Mouse (Mus musculus) urinary bladder, postnatal 36 days (tissue): Measurements from ENCODE around the gene Atxn3.
A peak's percentile ranks its signal among the peaks of the same experiment; 100 is the strongest.
"Not testable (repeated sequence)": the region's sequence is repeated elsewhere in the genome, so short reads cannot be mapped to it uniquely, and the experiment has no call there.

ENCODE experiments used
- DNase-seq, 2 experiments: peaks; one replicate each; pipeline ENCODE4 v3.0.0; 2022; ENCODE audit warnings: low spot score in 2 of 2, mixed read lengths in 1 of 2

Gene Atxn3

DNA sequence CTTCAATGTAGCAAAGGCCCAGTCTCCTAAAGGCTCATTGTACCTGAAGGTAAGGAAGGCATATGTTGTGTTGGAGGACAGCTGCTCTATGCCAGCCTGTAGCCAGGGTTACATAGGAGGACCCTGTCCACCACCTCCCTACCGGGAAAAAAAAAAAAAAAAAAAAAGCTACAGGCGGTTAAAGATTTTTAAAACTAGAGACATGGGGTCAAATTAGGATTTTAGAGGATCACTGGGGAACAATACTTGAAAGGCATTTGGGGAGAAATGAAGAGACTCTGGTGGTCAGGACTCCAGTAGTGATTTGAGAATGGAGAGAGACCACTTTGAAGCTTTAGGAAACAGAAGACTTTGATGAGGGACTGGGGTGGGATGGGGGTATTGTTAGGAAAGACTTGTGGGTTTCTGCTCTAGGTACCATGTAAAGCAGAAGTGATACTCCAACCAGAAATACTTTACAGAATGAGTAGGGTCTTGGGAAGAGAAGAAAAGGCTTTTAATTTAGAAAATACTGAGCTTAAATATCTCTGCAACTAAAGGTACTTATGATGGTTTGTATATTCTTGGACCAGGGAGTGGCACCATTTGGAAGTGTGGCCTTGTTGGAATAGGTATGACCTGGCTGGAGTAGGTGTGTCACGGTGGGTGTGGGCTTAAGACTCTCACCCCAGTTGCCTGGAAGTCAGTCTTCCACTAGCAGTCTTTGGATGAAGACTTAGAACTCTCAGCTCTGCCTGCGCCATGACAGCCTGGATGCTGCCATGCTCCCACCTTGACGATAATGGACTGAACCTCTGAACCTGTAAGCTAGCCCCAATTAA is 1.1 kb upstream of the Atxn3 start:
- DNase-seq, result not testable (repeated sequence)

DNA sequence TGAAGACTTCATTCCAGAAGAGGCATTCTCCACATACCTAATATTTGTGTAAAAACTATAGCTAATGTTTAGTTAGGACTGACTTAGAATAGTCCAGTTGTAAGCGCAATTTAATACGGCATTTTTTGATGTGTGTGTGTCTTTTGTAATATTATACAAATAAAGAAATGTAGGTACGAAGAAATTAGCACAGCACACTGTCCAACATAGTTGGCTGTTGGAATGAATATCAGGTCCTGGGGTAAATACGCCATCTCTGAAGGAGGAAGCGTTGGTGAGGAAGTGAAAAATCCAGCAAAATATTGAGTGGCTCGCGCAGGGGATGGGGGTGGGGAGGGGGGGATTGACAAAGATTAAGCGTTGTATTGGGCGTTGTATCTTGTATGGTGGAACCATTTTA is 510 bp upstream of the Atxn3 start:
- DNase-seq, result no peak

DNA sequence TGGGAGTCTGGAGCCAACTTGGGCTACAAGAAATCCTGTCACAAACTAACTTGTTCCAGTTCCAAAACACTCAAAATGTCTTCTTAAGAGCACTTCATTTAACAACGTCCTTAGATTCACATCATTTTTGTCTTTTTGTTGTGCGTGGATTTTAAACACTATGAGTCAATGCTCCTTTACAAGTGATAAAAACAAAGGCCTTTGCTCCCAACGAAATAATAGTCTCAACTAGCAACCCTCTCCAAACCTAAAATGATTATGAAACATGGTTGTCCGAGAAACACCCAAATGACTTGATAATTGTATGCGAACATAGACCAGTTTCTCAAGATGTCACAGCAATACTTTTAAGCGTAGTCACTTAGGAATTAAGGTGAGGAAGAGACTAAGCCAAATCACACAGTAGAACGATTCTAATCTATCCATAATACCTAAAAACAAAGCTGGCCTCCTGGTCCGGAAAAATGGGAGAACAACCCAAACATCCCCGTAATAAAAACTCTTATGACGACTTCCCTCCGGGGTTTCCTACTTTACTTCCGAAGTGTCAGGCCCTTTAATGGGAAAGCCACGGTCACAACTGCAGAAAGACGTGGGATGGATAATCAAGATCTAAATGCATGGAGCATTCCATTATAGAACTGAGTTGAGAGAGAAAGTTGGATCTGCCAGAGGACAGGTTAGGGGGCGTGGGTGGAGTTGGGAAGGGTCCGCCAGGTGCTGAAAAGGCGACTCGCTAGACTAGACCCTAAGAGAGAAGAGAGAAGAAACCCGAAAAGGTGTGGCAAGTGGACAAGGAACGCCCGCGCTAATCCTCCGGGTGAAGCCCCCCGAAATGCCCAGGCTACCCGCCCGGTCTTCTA is 736 bp downstream of the Atxn3 start:
- DNase-seq, result no peak

DNA sequence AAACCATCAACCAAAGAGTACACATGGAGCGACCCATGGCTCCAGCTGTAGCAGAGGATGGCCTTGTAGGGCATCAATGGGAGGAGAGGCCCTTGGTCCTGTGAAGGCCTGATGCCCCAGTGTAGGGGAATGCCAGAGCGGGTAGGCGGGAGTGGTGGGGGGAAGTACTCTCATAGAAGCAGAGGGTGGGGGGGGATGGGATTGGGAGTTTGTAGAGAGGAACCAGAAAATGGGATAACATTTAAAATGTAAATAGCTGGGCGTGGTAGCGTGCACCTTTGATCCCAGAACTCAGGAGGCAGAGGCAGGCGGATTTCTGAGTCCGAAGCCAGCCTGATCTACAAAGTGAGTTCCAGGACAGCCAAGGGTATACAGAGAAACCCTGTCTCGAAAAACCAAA is 2.2 kb downstream of the Atxn3 start:
- not testable (repeated sequence) for DNase-seq

DNA sequence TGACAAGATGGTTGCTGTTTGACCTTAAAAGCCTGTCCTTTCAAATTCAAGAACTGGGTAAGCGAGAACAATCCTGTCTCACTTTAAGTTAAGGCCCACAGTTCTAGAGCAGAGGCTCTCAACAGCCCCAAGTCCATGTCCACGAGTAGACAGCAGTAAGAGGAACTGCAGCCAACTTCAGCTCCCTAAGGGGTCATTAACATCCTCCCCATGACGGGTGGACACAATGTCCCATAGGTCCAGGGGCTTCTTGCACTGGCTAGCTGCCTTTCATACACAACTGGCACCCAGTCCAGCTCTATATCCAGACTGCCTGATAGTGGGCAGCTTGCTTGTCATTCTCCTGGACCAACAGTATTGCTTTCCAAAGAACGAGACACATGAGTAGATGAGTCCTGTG is 9.2 kb downstream of the Atxn3 start:
- DNase-seq, result peak in 1 of 2 experiments; percentile 21

DNA sequence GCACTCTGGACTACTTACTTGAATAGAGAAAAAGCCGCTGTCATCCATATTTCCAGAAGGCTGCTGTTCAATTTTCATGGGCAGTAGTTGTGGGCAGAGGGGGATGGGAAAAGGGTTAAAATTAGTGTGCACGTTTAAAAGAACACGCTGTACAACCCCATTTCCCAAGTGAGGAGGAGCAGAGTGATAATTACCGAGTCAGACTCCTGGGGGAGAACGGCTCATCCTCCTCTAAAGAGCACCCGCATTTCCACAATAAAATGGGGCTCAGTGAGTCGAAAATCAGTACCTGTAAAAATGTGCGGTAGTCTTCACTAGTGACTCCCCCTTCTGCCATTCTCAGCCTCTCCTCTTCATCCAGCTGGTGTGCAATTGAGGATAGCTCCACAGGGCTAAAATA is 10.1 kb downstream of the Atxn3 start:
- no peak for DNase-seq

DNA sequence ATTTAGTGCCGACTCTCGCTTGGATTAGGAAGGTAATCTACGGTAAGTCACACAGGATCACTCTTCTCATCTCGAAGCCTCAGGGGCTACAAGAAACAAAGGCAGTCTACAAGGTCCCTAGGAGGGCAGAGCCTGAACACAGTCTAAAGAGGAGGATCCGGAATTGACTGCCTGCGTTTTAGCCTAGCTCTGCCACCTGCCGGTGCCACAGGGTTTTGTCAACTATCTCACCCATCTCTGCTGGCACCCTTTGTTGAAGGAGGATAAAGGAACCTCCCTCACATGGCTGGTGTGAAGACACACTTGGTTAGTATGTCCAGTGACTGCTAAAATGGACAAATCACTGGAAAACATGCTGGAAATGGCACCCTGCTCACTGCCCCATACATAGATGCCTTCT is 20.5 kb downstream of the Atxn3 start:
- DNase-seq, result no peak

DNA sequence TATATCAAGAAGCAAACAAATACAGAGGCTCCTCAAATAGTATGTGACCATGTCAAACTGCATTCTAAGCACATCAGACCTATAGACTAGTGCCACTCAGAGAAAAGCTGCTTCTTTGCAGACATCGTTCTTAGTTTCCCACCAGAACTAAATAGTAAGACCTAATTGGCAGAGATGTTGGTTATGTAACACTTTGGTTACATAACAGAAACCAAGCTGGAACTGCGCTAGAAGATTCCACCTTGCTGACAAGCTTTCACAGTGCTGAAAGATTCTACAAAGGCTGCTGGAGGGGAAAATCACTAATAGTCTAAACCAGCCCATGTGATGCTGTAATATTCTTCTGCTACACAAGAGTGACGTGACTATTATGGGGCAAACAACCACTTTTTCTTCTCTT is 22.8 kb downstream of the Atxn3 start:
- no peak for DNase-seq

DNA sequence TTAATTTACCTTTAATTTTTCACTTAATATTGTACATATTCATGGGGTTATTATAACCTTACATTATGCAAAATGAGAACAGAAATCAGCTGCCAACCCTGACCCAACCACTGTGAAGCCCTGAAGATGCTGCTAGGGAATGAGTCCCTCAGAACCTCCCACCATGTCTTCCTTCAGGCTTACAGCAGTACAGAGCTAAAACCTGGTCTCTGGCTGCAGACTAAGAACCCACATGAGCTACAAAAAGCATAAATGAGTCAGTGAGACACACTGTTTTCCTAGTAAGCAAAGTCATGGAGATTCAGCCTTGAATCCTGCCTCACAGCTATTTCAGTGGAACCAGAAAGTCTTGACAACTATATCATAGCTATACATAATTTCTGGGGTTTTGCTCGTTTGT is 29.6 kb downstream of the Atxn3 start:
- no peak for DNase-seq

DNA sequence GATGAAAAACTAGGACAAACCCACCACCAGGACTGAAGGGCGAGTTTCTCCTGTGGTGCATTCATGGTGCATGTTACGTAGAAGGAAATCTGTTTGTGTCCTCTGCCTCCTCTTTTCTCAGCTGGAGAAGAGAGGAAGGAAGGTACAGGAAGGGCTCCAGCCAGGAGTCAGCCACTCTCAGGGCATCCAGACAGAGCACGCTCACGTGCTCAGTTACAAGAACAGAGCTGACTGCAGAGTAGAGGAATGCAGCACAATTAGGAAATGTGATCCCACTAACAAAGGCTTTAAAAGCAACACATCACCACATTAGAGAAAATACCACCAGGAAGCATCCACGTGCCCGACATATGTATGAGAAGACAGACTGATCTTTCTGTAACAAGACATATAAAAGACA is 35.7 kb downstream of the Atxn3 start:
- DNase-seq, result no peak

DNA sequence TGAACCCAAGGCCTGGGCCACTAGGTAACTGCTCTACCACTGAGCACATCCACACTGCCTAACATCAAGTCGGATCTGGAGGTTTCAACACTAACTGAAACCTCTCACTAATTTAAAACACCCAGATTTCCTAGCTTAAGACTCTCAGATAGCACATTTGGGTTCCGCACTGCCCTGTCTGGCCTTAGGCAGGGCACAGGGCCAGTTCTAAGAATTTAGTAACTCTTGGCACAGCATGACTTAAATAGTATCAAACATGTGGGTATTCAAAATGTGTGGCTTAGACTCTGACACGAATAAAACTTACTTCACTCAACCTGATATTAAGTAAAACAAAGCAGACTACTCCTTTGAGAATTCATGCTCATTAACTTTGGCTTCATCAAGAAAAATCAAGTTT is 38.2 kb downstream of the Atxn3 start:
- no peak for DNase-seq

DNA sequence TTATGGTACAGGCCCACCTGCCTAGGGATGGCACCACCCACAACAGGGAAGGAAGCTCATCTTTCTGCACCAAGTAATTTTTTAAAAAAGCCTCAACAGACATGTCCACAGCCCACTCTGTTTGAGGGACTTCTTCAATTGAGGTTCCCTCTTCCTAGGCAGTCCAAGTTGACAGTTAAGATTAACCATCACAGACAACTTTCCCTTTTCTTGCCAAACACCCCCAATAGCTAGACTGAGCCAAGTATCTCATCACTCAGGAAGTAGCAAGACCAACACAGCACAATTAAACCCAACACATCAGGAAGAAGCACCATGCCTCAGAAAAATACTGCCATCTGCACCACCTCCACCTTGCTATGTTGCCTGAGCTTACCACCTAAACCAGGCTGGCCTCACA is 40.9 kb downstream of the Atxn3 start:
- no peak for DNase-seq

DNA sequence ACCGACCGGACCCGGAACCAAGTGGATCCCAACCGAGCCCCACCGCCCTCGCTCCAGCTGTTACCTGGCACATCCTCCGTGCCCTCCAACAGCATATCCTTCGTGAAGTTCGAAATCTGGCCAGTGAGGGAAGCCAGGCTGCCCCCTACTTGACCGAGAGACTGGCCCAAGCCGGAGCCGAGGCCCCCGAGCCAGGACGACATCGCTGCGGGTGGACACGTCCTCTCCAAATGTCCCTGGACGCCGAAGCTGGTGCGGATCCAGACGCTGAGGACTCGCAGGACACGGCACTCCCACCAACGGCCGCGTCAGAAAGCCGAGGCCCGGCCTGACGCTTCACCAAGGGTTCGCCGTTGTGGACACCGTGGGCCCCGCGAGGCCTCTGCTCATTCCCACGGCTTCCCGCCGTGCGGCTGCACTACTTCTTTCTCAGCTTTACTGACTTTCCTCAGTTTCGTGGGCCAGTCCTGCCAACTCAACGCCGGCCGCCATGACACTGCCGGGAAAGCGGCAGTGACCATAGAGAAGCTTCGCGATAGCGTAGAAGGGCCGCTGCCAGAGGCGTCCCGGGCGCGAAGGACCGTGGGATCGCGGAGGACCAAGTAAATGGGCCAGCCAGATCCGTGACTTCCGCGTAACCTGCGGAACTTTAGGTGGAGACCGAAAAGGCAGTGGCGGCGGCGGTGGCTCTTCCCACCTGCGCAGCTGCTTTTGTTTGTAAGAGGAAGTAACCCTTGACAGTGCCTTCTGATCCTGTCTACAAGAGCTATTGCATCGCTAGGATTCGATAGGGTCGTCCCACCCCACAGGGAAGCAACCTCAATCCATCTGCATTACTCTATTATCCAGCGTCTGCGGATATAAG is 45.2 kb downstream of the Atxn3 start, which contains the start of gene Trip11:
TSS of gene Trip11 (minus strand) at position 642 of the 865 bp plus-strand sequence.
- peak; percentile 86 to 91 for DNase-seq

DNA sequence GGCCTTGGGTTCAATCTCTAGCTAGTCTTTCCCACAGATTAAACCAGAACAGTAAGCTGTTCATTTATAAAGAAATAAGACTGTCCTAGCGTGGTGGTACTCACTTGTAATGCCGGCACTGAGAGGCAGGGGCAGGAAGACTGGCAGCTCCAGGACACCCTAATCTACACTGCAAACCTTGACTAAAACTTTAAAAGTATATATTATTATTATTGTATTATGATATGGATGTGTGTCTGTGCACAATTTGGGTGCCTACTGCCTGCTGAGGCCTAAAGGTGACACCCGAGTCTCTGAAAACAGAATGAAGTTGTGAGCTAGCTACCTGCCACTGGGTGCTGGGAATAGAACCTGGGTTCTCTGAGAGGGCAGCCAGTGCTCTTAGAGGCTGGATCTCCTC is 46.7 kb downstream of the Atxn3 start:
- no peak for DNase-seq

DNA sequence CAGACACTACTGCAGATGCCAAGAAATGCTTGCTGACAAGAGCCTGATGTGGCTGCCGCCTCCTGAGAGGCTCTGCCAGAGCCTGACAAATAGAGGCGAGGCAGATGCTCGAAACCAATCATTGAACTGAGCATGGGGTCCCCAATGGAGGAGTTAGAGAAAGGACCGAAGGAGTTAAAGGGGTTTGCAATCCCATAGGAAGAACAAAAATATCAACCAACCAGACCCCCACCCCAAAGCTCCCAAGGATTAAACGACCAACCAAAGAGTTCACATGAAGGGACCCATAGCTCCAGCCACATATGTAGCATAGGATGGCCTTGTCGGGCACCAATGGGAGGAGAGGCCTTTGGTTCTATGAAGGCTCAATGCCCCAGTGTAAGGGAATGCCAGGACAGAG is 47.7 kb downstream of the Atxn3 start:
- DNase-seq, result no peak

DNA sequence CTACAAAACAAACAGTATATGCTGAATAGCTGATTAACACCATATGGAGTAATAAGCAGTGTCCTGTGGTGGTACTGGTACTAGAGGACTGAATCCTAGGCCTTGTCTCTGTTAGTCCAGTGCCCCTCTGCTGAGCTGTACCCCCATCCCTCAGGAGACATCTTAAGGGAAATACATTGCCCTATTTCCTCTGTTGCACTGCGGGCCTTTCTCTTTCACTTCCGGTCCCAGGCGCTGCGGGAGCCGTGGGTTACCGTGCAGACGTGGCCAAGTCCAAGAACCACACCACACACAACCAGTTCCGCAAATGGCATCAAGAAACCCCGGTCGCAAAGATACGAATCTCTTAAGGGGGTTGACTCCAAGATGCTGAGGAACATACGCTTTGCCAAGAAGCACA is 52.2 kb downstream of the Atxn3 start:
- DNase-seq, result no peak

DNA sequence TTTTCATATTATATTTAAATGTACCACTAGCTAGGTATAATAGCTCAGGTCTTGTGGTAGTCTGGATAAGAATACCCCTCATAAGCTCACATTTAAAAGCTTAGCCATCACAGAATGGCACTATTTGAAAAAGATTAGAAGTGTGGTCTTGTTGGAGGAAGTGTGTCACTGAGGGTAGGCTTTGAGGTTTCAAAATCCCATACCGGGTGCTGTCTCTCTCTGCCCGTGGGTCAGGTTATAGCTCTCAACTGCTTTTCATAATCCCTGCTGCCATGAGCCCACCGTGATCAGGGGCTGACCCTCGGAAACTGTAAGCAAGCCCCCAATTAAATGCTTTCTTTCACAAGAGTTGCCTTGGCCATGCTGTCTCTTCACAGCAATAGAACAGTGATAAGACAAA is 53.1 kb downstream of the Atxn3 start:
- no peak for DNase-seq

DNA sequence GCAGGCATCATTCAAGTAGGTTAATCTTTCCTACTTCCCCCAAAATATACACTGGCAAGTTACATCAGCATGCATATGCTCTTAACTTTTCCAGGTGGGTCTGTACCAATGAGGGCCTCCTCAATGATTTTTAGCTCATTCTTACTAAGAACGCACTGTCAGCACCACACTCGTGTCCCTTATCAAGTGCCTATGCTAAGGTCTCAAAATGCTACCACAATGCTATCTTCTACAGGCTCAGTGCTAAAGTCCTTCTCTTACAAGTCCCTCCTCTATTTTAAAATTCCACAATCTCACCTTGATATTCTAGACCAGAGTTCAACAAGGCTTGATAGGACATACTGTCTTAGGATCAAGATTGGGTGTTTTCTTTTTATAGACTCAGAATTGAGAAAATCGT is 53.9 kb downstream of the Atxn3 start:
- DNase-seq, result no peak

DNA sequence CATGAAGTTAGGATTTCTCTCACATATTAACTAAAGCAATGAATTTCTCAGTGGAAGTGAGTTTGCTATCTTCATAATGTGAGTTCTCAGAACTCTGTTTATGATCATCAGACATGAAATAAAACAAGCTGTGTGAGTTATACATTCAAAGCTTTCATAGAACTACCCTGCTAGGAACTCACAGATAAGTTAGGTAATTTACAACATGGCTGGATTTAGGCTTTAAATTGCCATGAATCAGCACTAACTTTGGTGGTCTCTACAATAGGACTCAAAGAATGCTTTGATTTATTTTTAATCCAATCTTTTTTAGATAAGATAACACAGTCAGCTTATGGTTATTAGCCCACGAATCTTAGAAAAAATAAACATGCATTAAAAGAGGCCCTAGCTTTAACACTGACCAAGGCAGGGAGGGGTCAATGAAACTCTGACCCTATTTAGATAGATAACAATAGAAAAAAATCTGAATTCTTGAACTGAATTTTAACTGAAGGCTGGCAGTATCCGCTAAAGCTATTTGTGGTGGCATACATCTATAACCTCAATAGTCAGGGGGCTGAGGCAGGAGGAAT is 58.3 kb downstream of the Atxn3 start:
- DNase-seq, result no peak

DNA sequence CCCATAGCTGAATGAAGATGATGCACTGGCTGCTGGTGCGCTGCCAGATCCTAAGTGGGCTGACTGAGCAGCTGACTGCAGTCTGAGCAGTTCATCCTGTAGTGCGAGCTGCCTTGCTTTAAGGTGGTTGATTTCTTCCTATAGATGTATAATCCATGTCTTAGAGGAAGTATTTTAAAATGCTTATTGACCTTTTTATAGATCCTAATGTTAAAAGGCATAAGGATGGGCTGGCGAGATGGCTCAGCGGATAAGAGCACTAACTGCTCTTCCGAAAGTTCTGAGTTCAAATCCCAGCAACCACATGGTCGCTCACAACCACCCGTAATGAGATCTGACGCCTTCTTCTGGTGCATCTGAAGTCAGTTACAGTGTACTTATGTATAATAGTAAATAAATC is 59.1 kb downstream of the Atxn3 start:
- DNase-seq, result no peak

DNA sequence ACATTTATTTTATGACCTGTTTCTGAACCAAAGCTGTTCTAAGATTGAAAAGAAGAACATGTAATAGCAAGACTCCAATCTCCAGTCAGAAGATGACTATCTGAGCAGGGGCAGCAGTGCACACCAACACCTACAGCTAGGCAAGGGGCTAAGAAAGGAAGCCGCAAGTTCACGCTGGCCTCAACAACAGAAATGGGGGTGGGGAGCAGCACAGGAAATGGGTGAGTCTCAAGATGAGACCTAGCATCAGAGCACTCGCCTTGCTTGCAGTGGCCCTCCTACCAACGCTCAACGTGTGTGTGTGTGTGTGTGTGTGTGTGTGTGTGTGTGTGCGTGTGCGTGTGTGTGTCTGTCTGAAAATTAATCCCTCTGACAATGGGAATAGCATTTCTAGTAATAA is 60.9 kb downstream of the Atxn3 start:
- DNase-seq, result no peak

DNA sequence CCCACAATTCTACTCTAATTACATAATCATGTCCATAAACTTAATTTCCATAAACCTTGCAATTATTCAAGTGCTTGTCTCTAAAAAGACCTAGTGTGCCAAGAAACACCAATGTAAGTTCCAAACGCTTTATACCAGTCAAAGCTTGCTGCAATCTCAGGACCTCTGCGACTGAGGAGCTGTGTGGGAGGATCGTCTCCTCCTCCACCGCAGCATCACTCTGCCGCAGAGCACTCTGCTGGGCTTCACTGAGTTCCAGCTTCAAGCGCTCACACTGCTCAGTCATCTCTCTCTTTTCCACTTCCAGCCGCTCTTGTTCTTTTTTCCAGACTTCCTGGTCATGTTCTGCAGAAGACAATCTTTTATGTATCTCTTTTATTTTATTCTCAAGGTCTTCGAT is 64.8 kb downstream of the Atxn3 start:
- no peak for DNase-seq
